Mouse (Mus musculus): Measurements from ENCODE around the gene Rgl3.

DNA sequence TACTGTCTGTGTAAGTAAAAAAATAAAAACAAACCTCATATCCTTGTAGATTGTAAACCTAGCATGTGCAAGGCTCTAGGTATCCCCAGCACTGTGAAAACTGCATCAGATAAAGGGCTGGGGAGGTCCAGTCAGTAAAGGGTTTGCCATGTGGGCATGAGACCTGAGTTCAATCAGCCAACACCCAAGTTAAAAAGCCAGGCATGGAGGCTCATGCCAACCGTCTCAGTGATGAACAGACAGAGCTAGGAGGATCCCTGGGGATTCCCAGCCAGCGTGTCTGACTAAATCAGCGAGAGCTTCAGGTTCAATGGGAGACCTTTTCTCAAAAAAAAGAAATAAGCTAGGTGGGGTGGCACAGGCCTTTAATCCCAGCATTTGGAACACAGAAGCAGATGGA, 64.2 kb downstream of the Rgl3 start:
- TF ChIP-seq CTCF (IDR thresholded peaks at IDR 0.05; ENCODE audit: low read depth, low read length) (no peak), POLR2A (IDR thresholded peaks at IDR 0.05; ENCODE audit: extremely low read depth, insufficient read depth, low read length) (no peak)
